Mouse (Mus musculus) lung, embryonic 14.5 days (tissue): ENCODE results near the gene Psmb5. TPM values are rescaled to one million over a fixed set of nuclear protein-coding genes. Genes with fewer than 3 reads are reported as not detected.

Experiments used
- ATAC-seq: fragments of 200-750 bp; cut with Nextera tagmentation; 2 replicates; pipeline ENCODE4 v1.8.0; 2017; ENCODE audit warnings: mild to moderate bottlenecking, moderate TSS enrichment, moderate library complexity; ENCODE audit not compliant: insufficient read depth
- DNase-seq: peaks from one replicate; pipeline ENCODE4 v3.0.0-alpha.2; 2015
- H3K27ac ChIP-seq: fragments of 300-500 bp; sonication (generic); 2 replicates; pipeline ENCODE4 v1.5.1; 2014; ENCODE audit warnings: low read depth, mild to moderate bottlenecking, moderate library complexity
- H3K27me3 ChIP-seq: fragments of 300-500 bp; sonication (generic); 2 replicates; pipeline ENCODE4 v1.6.1; 2014; ENCODE audit warnings: low read length, control low read depth; ENCODE audit not compliant: insufficient read depth
- H3K36me3 ChIP-seq: fragments of 300-500 bp; sonication (generic); 2 replicates; pipeline ENCODE4 v1.6.1; 2014; ENCODE audit warnings: control low read depth; ENCODE audit not compliant: insufficient read depth
- H3K4me1 ChIP-seq: fragments of 300-500 bp; sonication (generic); 2 replicates; pipeline ENCODE4 v1.6.1; 2014; ENCODE audit warnings: antibody characterized with exemption, control low read depth; ENCODE audit not compliant: insufficient read depth
- H3K4me2 ChIP-seq: fragments of 300-500 bp; sonication (generic); 2 replicates; pipeline ENCODE4 v1.6.1; 2014; ENCODE audit warnings: mild to moderate bottlenecking
- H3K4me3 ChIP-seq: fragments of 300-500 bp; sonication (generic); 2 replicates; pipeline ENCODE4 v1.5.1; 2014; ENCODE audit warnings: low read depth, low read length
- H3K9ac ChIP-seq: fragments of 300-500 bp; sonication (generic); 2 replicates; pipeline ENCODE4 v1.6.1; 2014
- H3K9me3 ChIP-seq: fragments of 300-500 bp; sonication (generic); 2 replicates; pipeline ENCODE4 v1.6.1; 2016; ENCODE audit warnings: low read depth, low read length, control low read depth
- CTCF ChIP-seq: IDR thresholded peaks from 2 replicates; pipeline ENCODE4 v1.5.1; 2016; ENCODE audit warnings: antibody characterized with exemption, low read depth
- WGBS: fragments of 180-500 bp; shearing (Covaris S2); extraction: QIAGEN DNeasy Blood & Tissue Kit; methylation state at CpG from one replicate; pipeline ENCODE4 v1.1.7; 2014; 5-methylcytosine and 5-hydroxymethylcytosine counted together
- polyA plus RNA-seq: library from polyadenylated mRNA; unstranded; fragments of >200 nt; fragmentation: Nextera tagmentation; extraction: Ambion mirVana; gene quantifications from 2 replicates; pipeline ENCODE4 v1.2.1, GENCODE M21; 2014

The Psmb5 gene
- polyA plus RNA-seq, 1 experiment from 2014 or later: 393 TPM

DNA sequence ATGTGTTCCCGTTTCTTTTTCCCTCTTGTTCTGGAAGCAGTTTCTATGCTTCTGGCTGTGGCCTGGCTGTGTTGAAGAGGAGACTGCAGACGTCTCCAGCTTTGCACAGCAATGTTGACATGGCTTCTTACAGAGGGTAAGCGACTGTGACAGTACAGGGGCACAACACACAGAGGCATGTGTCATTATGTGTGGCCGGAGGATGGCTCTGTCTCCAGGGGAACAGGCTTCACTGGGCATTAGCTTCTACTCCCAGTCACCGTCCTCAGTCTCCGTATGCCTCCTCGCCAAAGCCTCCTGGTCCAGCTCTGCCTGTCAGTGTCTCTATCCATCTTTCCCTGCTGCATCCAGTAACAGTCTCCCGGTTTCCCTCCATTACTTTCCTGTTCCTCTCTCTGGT, 10.6 kb downstream of the Psmb5 start:
- Histone ChIP-seq H3K9me3 (no peaks in the 10 kb centered on the region), H3K36me3 (peaks cover 13% of the 10 kb centered on the region), H3K4me1 (peaks cover 10% of the 10 kb centered on the region), H3K27me3 (no peaks in the 10 kb centered on the region), H3K9ac (no peak overlapping the region), H3K27ac (no peak overlapping the region), H3K4me3 (no peak overlapping the region), H3K4me2 (no peak overlapping the region)
- WGBS: 27% methylated on average over 8 of the region's 8 CpGs
- no peak for ATAC-seq
- no peak for TF ChIP-seq CTCF
- no peak for DNase-seq

DNA sequence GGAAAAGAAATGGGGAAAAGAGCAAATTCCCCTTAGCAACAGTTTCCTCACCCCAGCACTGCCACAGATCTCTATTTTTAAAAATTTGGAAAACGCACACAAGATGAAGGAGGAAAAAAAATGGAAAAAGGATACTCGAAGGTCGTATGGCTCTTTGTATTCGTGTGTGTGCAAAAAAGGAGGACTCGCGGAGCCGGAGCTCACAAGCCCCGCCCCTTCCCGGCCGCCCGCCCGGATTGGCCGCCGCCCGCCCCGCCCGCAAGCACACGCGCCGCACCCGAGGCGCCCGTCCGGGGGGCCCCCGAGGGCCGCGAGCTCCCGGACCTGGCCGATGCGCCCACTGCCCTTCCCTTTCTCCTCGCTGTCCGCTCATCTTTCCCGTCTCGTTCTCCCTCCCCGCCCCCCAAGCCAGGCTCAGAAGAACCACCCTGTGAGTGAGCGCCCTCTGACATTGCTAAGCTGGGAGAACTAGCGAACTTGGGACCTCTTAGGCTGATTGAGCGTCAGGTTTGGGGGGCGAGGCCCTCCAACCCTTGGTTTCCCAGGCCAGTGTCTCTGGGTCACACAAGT, 12.0 kb downstream of the Psmb5 start, which contains the start of gene 4931414P19Rik:
Gene 4931414P19Rik, minus strand, starts transcription at position 242 of the 570 bp plus-strand sequence.
- ATAC-seq: peak; percentile 50
- under 1% methylated on average over 38 of the region's 39 CpGs for WGBS
- peak within 1 kb of the TSS; percentile 82 for H3K27ac ChIP-seq
- H3K36me3 ChIP-seq: 0 out of 2 replicates have a peak, but pooled peaks cover 3% of the 10 kb centered on the region
- H3K27me3 ChIP-seq: no peaks in the 10 kb centered on the region
- TF ChIP-seq CTCF: no peak
- peak within 1 kb of the TSS; percentile 44 for H3K4me3 ChIP-seq
- peak within 1 kb of the TSS; percentile 66 for H3K9ac ChIP-seq
- peak; percentile 90 for DNase-seq
- peak within 1 kb of the TSS; percentile 77 for H3K4me2 ChIP-seq
- H3K9me3 ChIP-seq: no peaks in the 10 kb centered on the region
- peaks cover 10% of the 10 kb centered on the region for H3K4me1 ChIP-seq

DNA sequence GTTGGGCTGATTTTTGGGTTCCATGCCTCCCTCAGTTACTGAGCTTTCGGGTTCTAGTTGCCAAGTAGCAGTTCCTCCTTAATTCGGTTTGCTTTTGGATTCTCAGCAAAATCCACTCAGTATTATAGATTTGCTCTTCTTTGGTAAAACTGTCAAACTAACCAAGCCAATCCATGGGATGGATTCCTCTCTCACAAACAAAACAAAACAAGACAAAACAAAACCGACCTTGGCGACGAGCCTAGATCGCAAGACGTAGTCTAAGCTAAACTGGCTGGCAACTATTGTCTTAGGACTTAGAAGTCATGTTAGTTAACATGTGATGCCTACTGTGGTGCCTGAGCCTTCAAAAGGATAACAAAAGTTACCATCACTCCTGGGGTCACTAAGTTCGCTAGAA, 14.1 kb downstream of the Psmb5 start:
- H3K36me3 ChIP-seq: no peaks in the 10 kb centered on the region
- WGBS: 75% methylated on average over 8 of the region's 8 CpGs
- peak overlapping the region; percentile 66 for H3K4me2 ChIP-seq
- no peaks in the 10 kb centered on the region for H3K9me3 ChIP-seq
- no peaks in the 10 kb centered on the region for H3K27me3 ChIP-seq
- H3K4me1 ChIP-seq: peaks cover 10% of the 10 kb centered on the region
- DNase-seq: no peak
- H3K27ac ChIP-seq: peak overlapping the region; percentile 95
- no peak overlapping the region for H3K9ac ChIP-seq
- no peak for ATAC-seq
- peak overlapping the region; percentile 66 for H3K4me3 ChIP-seq
- no peak for TF ChIP-seq CTCF

DNA sequence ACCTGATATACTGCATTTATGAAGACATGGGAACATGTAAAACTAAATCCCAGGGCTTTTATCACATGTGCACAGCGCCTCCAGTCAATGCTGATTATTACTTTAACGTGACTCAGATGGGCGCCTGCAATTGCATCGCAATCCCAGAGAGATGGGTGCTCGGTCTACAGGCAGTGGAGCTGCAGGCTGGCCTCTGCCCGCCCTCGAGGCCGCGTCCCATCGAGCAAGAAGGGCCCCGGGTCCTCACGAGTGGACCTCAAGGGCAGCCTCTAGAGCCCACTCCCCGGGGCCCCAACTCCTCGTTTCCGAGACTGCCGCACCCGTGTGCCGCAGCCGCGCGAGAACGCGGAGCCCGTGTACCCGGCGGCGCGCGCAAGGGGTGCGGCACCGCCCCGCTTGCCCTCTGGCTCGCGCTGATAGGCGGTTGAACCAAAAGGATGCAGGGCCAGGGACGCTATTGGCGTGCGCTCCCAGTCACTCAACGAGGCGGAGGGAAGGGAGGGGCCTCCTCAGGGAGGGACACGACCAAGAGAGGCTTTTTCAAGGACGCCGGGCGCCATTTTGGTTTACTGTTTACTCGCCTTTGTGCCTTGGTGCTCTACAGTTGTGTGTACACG, 14.7 kb downstream of the Psmb5 start:
- no peaks in the 10 kb centered on the region for H3K27me3 ChIP-seq
- ATAC-seq: peak; percentile 99
- H3K27ac ChIP-seq: peak overlapping the region; percentile 95
- under 1% methylated on average over 46 of the region's 46 CpGs for WGBS
- H3K4me3 ChIP-seq: peak overlapping the region; percentile 66
- no peaks in the 10 kb centered on the region for H3K36me3 ChIP-seq
- peak; percentile 99 for DNase-seq
- peak overlapping the region; percentile 86 for H3K9ac ChIP-seq
- no peaks in the 10 kb centered on the region for H3K9me3 ChIP-seq
- peak overlapping the region; percentile 66 for H3K4me2 ChIP-seq
- TF ChIP-seq CTCF: no peak
- H3K4me1 ChIP-seq: peaks cover 10% of the 10 kb centered on the region

DNA sequence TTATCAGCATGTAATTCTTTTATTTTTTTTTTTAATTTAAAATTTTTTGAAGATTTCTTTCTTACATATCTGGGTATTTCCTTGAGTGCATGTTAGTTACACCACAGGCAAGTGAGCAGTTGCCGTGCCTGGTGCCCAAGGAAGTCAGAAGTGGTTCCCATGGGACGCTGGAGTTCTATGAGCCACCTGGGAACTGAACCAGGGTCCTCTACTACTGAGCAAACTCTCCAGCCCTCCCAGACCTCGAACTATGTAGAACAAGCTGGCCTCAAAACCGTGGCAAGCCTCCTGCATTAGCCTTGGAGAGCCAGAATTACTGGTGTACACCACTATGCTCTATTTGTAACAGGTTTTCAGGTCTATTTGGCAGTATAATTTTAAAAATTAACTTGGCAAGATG, 15.2 kb downstream of the Psmb5 start:
- ATAC-seq: peak; percentile 6; the same call in 1 of the 2 replicates
- peak overlapping the region; percentile 86 for H3K9ac ChIP-seq
- TF ChIP-seq CTCF: no peak
- H3K27ac ChIP-seq: peak overlapping the region; percentile 95
- 36% methylated on average over 4 of the region's 4 CpGs for WGBS
- H3K4me2 ChIP-seq: peak overlapping the region; percentile 66
- H3K4me3 ChIP-seq: peak overlapping the region; percentile 66
- H3K27me3 ChIP-seq: no peaks in the 10 kb centered on the region
- no peaks in the 10 kb centered on the region for H3K9me3 ChIP-seq
- H3K36me3 ChIP-seq: no peaks in the 10 kb centered on the region
- peaks cover 10% of the 10 kb centered on the region for H3K4me1 ChIP-seq
- DNase-seq: no peak

DNA sequence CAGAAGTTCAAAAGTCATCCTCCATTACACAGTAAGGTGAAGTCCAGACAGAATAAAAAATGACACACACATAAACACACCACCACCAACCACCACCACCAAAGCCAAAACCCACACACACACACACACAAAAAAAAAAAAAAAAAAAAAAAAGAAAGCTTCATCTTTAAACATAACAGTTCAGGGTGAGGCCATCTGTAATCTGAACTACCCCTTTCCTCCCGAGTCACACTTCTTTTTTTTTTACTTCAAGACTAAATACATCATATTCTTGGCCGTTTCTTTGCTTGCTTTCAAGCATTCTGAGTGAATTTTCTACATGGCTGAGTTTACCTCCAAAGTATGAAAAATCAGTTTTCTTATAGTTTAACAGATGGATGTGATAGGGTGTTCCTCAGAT, 16.2 kb downstream of the Psmb5 start:
- Histone ChIP-seq H3K4me1 (peaks cover 10% of the 10 kb centered on the region), H3K36me3 (no peaks in the 10 kb centered on the region), H3K4me2 (no peak overlapping the region), H3K9ac (no peak overlapping the region), H3K27ac (no peak overlapping the region), H3K9me3 (no peaks in the 10 kb centered on the region), H3K4me3 (no peak overlapping the region), H3K27me3 (no peaks in the 10 kb centered on the region)
- DNase-seq: no peak
- no peak for ATAC-seq
- TF ChIP-seq CTCF: no peak
- WGBS: 22% methylated on average over 2 of the region's 2 CpGs

DNA sequence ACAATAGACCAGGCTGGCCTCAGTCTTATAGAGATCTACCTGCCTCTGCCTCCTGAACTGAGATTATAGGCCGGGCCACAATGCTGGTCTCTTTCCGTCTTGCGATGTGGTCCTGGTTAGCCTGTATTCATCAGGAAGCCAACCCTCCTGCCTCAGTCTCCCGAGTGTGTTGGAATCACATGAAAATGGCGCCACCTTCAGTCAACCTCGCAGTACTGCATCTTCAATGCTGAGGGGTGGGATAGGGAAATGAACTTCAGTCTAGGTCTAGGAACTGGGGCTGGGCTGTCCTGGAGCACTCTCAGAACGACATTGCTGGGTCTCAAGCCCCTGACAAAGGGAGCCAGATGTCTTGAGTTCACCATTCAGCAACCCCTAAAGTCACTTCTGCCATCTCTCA, 20.7 kb downstream of the Psmb5 start:
- 75% methylated on average over 7 of the region's 7 CpGs for WGBS
- Histone ChIP-seq H3K4me2 (no peak overlapping the region), H3K27ac (no peak overlapping the region), H3K36me3 (peaks cover 15% of the 10 kb centered on the region; the same call in 1 of the 2 replicates), H3K9ac (no peak overlapping the region), H3K4me1 (no peaks in the 10 kb centered on the region), H3K4me3 (no peak overlapping the region), H3K27me3 (no peaks in the 10 kb centered on the region), H3K9me3 (no peaks in the 10 kb centered on the region)
- peak; percentile 59 for TF ChIP-seq CTCF
- DNase-seq: no peak
- no peak for ATAC-seq
